Mouse (Mus musculus) cerebellum, adult 2 months (tissue): ENCODE data around the gene Trim31.

Experiments used
- CTCF ChIP-seq: fragments of 200-500 bp; IDR thresholded peaks from 2 replicates; pipeline ENCODE4 v1.5.1; 2011; ENCODE audit warnings: low read depth, mild to moderate bottlenecking, control low read depth, low read length, moderate library complexity, borderline replicate concordance; ENCODE audit not compliant: insufficient read depth
- POLR2A ChIP-seq: fragments of 200-500 bp; IDR thresholded peaks from 2 replicates; pipeline ENCODE4 v1.6.1; 2011; ENCODE audit warnings: low read length, control low read depth, borderline replicate concordance; ENCODE audit not compliant: insufficient read depth

DNA sequence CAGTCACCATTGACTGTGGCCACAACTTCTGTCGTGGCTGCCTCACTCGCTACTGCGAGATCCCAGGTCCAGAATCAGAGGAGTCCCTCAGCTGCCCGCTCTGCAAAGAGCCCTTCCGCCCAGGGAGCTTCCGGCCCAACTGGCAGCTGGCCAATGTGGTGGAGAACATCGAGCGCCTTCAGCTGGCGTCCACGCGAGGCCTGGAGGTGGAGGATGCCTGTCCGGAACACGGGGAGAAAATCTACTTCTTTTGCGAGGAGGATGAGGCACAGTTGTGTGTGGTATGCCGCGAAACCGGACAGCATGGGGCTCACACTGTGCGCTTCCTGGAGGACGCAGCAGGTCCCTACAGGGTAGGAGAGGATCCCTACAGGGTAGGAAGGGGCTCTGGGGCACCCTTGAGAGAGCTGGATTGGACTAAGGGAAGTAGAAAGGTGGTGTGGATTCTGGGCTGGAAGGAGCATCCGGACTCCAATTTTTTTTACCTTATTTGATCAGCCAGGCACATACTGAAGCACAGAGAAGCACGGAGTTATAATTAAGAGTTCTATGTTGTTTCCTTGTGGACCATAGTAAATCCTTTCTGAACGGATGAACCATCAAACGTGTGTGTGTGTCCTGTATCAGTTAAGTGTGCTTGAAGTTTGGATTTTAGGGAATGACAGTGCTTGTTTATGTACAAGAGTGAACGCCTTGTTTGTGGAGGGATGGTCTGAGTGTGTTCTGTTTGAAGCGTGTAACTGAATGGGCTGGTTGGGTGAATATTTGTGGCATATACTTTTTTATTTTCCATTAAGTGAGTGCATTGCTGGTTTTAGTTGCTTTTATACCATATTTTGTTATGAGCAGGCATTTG lies 27.7 kb upstream of the Trim31 start:
- no peak for TF ChIP-seq POLR2A
- TF ChIP-seq CTCF = no peak
